Comparison of ENCODE assay signal across 8 mouse cellular contexts in genomic region chr11:105282460-105282859, GRCm38 (mm10). TPM values are rescaled to one million over a fixed set of nuclear protein-coding genes. Genes with fewer than 3 reads are reported as not detected.
DNase-seq lines count a peak whose midpoint lies in the region; ATAC-seq and TF ChIP-seq lines count a peak whose summit lies in the region.

No protein-coding gene starts in this region.

- no peak for ATAC-seq in hindbrain, embryonic 16.5 days
- ATAC-seq in lung, embryonic 14.5 days (ENCODE audit: insufficient read depth) = peak; percentile 55

- no peak overlapping the region for H3K27ac ChIP-seq in hindbrain, embryonic 10.5 days
- no peak overlapping the region for H3K27ac ChIP-seq in hindbrain, embryonic 16.5 days (ENCODE audit: low read depth, low read length)
- H3K27ac ChIP-seq in heart, embryonic 10.5 days = peak overlapping the region; percentile 62; the same call in 1 of the 2 replicates
- peak overlapping the region; percentile 72 for H3K27ac ChIP-seq in lung, embryonic 14.5 days (ENCODE audit: low read depth)

- H3K4me3 ChIP-seq in hindbrain, embryonic 10.5 days = no peak overlapping the region
- H3K4me3 ChIP-seq in hindbrain, embryonic 16.5 days (ENCODE audit: low read length) = no peak overlapping the region
- H3K4me3 ChIP-seq in heart, embryonic 10.5 days = no peak overlapping the region
- H3K4me3 ChIP-seq in lung, embryonic 14.5 days (ENCODE audit: low read depth, low read length) = no peak overlapping the region

- H3K36me3 ChIP-seq in hindbrain, embryonic 10.5 days = peaks cover 92% of the 10 kb centered on the region
- H3K36me3 ChIP-seq in hindbrain, embryonic 16.5 days (ENCODE audit: control insufficient read depth, insufficient read depth, low read length) = peaks cover 5% of the 10 kb centered on the region; the same call in 1 of the 2 replicates
- H3K36me3 ChIP-seq in heart, embryonic 10.5 days = peaks cover 60% of the 10 kb centered on the region
- peaks cover 57% of the 10 kb centered on the region for H3K36me3 ChIP-seq in lung, embryonic 14.5 days (ENCODE audit: insufficient read depth)

- 72% methylated on average over 2 of the region's 2 CpGs for WGBS in hindbrain, embryonic 10.5 days
- 67% methylated on average over 2 of the region's 2 CpGs for WGBS in hindbrain, embryonic 16.5 days
- 21% methylated on average over 2 of the region's 2 CpGs for WGBS in heart, embryonic 10.5 days
- WGBS in lung, embryonic 14.5 days = 50% methylated on average over 2 of the region's 2 CpGs

- H3K4me1 ChIP-seq in hindbrain, embryonic 10.5 days (replicated peaks) = peaks cover 29% of the 10 kb centered on the region
- H3K4me1 ChIP-seq in hindbrain, embryonic 16.5 days (ENCODE audit: control insufficient read depth, insufficient read depth, low read depth, low read length) = no peaks in the 10 kb centered on the region
- H3K4me1 ChIP-seq in heart, embryonic 10.5 days = peaks cover 37% of the 10 kb centered on the region
- peaks cover 5% of the 10 kb centered on the region; the same call in 1 of the 2 replicates for H3K4me1 ChIP-seq in lung, embryonic 14.5 days (ENCODE audit: insufficient read depth)

- H3K4me2 ChIP-seq in hindbrain, embryonic 16.5 days (ENCODE audit: low read length) = no peak overlapping the region
- no peak overlapping the region for H3K4me2 ChIP-seq in lung, embryonic 14.5 days

- no peaks in the 10 kb centered on the region for H3K9me3 ChIP-seq in hindbrain, embryonic 10.5 days
- no peaks in the 10 kb centered on the region for H3K9me3 ChIP-seq in hindbrain, embryonic 16.5 days (ENCODE audit: control insufficient read depth, low read length)
- H3K9me3 ChIP-seq in heart, embryonic 10.5 days = no peaks in the 10 kb centered on the region
- H3K9me3 ChIP-seq in lung, embryonic 14.5 days (ENCODE audit: low read depth, low read length) = no peaks in the 10 kb centered on the region

- no peak overlapping the region for H3K9ac ChIP-seq in hindbrain, embryonic 16.5 days (ENCODE audit: low read depth, low read length)
- H3K9ac ChIP-seq in lung, embryonic 14.5 days = no peak overlapping the region

- no peaks in the 10 kb centered on the region for H3K27me3 ChIP-seq in hindbrain, embryonic 10.5 days (ENCODE audit: insufficient read depth, poor library complexity, severe bottlenecking)
- no peaks in the 10 kb centered on the region for H3K27me3 ChIP-seq in hindbrain, embryonic 16.5 days (replicated peaks; ENCODE audit: control insufficient read depth, insufficient read depth, low read length)
- H3K27me3 ChIP-seq in heart, embryonic 10.5 days (ENCODE audit: insufficient read depth, poor library complexity, severe bottlenecking) = no peaks in the 10 kb centered on the region
- no peaks in the 10 kb centered on the region for H3K27me3 ChIP-seq in lung, embryonic 14.5 days (ENCODE audit: insufficient read depth, low read length)

- no peak for TF ChIP-seq CTCF in lung, embryonic 14.5 days (IDR thresholded peaks at IDR 0.05; ENCODE audit: low read depth)

- DNase-seq in hindbrain, embryonic 10.5 days (ENCODE audit: low spot score) = peak; percentile 64
- peak; percentile 54 for DNase-seq in embryo, embryonic 11.5 days (ENCODE audit: low read depth, low spot score)
- DNase-seq in heart, embryonic 10.5 days (ENCODE audit: low spot score) = peak; percentile 79
- DNase-seq in lung, embryonic 14.5 days = peak; percentile 64
- DNase-seq in spleen, postnatal 10 days (ENCODE audit: low spot score in 2 of 2) = no peak
- no peak for DNase-seq in retina, embryonic 14.5 days (ENCODE audit: low spot score)
- DNase-seq in layer of hippocampus, postnatal 25 days (ENCODE audit: extremely low spot score in 1 of 2, low spot score in 1 of 2) = no peak

RNA-seq across cellular contexts. Expression of gene Mrc2, which starts 10.0 kb away (rescaled TPM):
- 19.7 and 19.8 TPM in 2 replicates for polyA plus RNA-seq in hindbrain, embryonic 10.5 days (2016; fragmentation: Nextera tagmentation; extraction: Ambion mirVana)
- 4.9 and 7.4 TPM in 2 replicates for polyA plus RNA-seq in hindbrain, embryonic 16.5 days (2015; fragmentation: Nextera tagmentation; extraction: Ambion mirVana)
- 10.0 and 14.3 TPM in 2 replicates for polyA plus RNA-seq in heart, embryonic 10.5 days (2016; fragmentation: Nextera tagmentation; extraction: Ambion mirVana)
- 16.6 and 20.0 TPM in 2 replicates for polyA plus RNA-seq in lung, embryonic 14.5 days (2014; fragmentation: Nextera tagmentation; extraction: Ambion mirVana)
- total RNA-seq in layer of hippocampus, postnatal 25 days (2021) = 1 to 10 TPM; 3.7 to 5.0 TPM

Comparison
In these comparisons a context has a peak if more than half of its experiments do, and no peak if none do; other contexts are left out.
1. DNase-seq: peak in hindbrain, embryonic 10.5 days (single experiment), embryo, embryonic 11.5 days (single experiment), heart, embryonic 10.5 days (single experiment) and lung, embryonic 14.5 days (single experiment); none in spleen, postnatal 10 days (0 of 2), retina, embryonic 14.5 days (single experiment) and layer of hippocampus, postnatal 25 days (0 of 2).
2. H3K27ac ChIP-seq: peak in heart, embryonic 10.5 days (single experiment) and lung, embryonic 14.5 days (single experiment); none in hindbrain, embryonic 10.5 days (single experiment) and hindbrain, embryonic 16.5 days (single experiment).